Mouse (Mus musculus) adrenal gland (tissue): ENCODE data around the gene Rasgrp1.

Experiments used
- intact Hi-C: fragments of 180-260 bp; cut with DNase I; formaldehyde crosslinking; loops from one replicate; pipeline ENCODE4 v1.15.1; 2025

Rasgrp1 gene

DNA sequence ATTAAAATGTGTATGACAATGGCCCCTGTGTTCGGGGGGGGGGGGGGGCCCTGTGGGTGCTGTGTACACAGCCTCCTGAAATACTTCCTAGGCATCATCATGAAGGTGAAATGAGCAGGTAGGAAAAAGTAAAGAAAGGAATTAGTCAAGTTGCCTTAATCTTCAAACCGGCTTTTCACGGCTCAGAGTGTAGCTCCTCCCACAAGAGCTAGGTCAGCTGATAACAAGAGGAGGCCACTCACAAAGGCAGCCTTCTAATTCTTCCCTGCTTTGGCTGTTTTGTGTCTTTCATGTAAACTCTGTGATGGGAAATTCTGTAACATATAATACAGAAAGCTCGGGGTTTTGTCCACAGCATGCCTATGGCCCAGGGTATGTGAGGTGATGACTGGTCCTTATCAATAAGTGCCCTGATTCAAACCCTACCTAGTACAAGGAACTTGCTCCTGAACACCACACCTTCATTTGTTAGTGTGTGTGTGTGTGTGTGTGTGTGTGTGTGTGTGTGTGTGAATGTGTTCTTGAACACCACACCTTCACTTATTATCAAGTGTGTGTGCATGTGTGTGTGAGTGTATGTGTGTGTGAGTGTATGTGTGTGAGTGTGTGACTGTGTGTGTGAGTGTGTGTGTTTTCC lies 7.1 kb downstream of the Rasgrp1 start:
- intact Hi-C loops, result no loop called here

DNA sequence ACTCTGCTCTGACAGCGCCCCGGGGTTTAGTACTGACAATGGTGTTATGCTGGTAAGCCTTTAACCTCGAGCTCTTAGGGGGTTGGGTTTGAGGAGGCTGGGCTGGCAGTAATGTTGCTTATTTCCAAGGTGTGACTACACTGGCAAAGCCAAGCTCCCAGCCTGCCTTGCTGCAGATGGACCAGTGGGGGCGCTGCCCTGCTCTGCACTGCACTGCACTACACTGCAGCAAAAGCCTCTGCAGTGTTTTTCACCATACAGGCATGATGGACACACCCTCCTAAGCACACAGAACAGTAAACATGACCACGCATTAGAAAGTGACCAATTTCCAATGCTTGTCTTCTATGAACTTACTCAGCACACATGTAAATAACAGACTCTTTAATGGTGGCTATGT lies 11.2 kb downstream of the Rasgrp1 start:
- intact Hi-C loops, result no loop called here

DNA sequence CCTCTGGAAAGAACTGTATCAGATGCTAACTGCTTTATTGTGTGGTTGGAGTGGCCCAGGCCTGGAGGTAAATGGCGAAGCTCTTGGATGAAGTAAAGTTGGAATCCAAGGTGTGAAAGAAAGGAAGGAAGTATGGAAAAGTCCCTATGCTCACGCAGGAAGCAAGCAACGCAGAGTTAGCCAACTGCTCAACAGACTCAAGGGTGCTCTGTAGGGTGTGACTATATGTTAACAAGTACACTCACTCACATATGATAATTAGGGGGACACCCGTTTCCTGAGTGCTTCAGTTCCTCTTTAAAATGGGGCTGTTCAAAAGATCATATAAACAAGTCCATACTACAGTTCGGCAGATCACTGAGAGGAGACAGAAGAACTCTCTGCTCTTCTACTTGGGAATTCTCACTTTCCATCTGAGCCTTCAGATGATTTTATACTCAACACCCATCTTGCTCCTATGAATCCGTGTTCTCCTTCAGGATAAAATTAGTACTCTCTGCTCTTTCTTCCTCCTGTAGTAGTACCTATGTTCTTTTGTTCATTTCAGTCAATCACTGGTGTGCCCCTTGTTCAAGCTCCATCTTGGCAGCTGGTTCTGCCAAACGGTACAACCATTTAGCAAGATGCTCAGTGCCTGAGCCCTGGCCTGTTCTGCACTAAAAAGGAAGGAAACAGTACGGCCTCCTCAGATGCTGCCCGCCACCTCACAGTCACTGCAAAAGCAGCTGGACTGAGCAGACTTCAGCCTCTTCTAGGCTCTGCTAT lies 14.1 kb downstream of the Rasgrp1 start:
- intact Hi-C loops, result no loop called here

DNA sequence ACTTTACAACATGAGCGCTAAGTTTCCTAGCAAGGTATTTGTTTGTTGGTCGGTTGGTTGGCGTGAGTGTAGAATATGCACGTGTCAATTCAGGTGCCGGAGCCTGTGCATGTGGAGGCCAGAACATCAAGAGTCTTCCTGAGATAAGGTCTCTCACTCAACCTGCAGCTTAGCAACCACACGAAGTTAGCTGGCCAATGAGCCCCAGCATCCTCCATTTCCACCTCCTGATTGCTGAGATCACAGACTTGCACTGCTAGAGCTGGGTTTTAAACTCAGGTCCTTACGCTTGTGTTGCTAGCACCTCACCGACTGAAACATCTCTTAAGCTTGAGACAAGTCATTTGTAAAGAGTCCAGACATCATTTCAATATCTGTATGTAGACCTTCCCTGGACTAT lies 20.4 kb downstream of the Rasgrp1 start:
- intact Hi-C loops, result no loop called here

DNA sequence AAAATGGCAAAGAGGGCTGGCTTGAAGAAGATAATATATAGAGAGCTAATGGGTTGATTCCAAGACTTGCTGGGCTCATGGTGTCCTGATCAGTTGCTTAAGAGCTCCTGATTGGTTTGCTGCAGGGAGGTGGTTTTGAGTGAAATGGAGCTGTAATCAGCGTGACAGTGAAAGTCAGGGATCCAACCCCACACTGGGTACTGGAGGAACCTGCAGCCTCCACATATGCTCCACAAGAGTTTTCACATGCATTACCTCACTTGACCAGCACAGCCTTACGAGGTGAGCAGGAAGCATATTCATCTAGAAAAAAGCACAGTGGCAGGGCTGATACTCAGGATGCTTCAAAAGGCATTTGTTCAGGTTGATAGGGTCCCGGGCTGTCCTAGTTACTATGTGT lies 21.6 kb downstream of the Rasgrp1 start:
- intact Hi-C loops, result no loop called here

DNA sequence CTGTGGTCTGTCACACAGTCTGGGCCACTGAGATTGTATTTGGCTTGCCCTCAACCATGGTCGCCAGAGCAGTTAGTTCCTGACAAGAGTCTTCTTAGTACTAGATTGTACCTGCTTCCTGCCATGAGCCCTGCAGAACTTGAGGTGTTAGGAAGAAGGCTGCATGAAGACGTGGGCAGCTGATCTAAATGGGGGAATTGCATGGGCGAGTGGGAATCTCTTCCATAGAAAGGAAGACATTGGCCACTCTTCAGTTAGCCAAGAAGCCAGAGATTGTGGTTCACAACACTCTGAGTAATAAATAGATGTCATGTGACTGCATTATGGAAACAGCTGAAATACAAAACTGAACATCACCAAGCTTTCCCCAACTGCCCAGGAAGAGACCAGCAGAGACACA lies 23.8 kb downstream of the Rasgrp1 start:
- intact Hi-C loops, result no loop called here

DNA sequence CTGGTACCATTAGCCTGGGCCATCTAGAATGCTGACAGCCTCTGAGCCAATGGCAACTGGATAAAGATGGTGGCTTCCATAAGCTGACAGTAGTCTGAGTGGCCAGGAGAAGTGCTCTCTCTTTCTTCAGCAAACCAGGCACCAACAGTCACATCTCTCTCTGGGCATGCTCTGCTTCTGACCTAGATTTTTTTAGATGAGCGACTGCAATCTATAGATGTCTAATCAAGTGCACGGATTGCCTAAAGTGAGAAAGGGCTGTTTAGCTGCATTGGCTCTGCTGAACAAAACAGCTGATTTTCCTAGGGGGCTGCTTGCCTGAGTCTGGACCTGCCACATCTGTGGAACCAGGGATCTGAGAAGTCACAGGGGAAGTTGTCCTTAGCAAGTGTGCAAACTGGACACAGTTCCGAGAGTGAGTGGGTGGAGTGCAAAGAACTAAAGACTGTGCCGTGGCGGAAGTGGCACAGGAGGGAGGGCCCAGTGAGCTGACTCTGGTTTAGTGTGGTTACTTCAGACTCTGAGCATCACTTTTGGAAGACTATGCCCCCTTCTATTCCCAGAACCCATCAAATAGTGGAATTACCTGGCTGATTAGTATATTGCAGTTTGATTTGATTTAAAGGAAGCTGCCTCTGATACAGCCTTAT lies 29.1 kb downstream of the Rasgrp1 start:
- intact Hi-C loops, result no loop called here

DNA sequence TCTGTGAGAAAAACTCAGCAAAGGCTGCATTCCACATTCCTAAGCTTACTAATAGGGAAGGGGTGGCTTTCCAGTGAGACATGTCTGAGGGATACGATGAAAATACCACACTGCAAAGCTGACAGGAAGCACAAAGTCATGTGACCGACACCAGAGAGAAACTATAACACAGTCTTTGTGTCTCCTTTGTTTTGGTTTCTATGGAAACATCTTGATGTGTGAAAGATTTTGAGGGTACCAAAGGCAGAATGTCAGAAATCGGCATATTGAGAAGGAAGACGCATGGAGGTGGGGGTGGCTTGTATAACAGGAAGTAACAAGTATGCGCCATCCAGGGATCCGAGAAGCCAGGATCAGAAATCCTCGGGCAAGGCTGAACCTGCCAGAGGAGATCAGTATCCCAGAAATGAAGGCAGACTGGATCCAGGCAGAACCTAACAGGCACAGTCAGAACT lies 30.3 kb downstream of the Rasgrp1 start:
- intact Hi-C loops, result no loop called here

DNA sequence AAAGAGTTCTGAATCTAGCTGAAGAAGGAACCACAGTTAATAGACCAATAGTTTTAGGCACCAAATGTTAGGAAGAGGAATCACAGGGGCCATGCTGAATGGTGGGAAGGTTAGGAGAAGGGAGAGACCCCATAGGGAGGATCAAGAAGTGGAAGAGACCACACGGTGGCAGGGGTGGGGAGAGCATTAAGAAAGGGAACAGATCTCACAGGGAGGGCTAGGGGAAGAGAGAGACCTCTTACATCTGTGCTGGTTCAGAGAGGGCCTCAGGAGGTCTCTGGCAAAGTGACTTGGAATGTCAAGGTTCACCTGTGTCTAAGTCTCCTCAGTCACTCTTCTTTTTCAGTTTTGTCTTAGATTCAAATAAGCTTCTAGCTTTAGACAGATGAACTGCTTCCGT lies 30.8 kb downstream of the Rasgrp1 start:
- intact Hi-C loops, result no loop called here

DNA sequence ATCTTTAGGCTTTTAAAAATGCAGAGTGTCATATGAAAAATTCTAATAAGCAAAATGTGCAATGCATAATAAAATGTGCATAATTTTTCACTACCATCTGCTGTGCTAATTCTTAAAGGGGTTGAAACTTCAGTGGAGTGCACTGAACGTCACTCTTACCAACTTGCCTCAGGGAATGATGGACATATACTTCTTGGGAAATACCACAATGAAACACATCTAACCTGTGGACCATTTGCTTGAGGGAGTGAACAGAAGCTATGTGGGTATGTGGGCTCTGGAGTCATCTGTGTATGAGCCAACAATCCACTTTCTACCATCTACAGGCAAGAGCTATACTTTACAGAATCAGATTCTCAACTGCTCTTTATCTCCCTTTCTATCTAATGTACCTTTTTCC lies 31.5 kb downstream of the Rasgrp1 start:
- intact Hi-C loops, result no loop called here

DNA sequence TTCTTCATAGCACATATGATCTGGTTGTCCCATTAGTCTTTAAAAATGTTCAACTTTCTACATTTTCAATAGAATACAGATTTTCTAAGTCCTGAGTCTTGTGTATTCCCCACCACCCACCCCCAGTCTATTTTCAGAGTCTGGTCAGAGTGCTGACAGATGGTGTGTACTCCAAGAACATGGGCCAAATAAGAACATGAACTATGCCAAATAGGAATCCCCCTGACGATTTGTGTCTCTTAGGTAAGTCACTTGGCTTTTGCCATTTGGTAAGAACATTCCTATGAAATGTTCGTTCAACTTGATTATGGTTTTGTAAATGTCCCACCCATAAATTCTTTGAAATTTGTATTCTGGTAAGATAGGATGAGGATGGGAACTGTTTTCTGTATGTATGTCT lies 33.8 kb downstream of the Rasgrp1 start:
- intact Hi-C loops, result no loop called here

DNA sequence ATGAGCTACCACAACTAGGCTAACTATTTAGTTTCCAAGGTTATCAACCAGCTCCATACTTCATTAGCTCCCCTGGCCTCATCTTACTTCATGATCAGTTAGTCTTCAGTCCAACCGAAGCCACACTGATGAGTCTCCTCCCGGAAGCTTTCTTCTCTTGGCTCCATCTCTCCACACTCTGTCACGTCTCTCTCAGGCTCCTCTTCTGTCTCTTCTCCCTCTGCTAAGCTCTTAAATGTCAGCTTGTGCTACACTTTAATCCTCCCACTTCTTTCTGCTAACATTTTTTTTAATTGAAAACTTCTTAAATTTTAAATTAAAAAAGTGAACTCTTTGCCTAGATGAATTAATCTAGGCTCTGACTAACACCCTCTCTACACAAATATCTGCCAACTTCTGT lies 34.8 kb downstream of the Rasgrp1 start:
- intact Hi-C loops, result no loop called here

DNA sequence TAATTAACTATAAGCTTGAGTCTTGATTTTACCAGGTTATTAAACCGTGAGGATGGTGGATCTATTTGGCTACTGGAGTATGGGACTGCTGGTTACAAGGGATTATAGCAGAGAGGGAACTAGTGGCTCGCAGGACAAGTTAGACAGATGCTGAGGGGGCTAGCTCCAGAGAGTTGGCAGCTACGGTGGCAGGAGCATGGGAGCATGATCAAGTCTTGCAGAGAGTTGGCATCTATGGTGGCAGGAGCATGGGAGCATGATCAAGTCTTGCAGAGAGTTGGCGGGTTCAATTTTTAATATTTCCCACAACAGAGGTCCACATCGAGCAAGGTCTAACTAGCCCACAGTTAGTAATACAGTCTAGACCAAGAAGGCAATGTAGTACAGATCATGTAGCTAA lies 37.9 kb downstream of the Rasgrp1 start:
- intact Hi-C loops, result no loop called here

DNA sequence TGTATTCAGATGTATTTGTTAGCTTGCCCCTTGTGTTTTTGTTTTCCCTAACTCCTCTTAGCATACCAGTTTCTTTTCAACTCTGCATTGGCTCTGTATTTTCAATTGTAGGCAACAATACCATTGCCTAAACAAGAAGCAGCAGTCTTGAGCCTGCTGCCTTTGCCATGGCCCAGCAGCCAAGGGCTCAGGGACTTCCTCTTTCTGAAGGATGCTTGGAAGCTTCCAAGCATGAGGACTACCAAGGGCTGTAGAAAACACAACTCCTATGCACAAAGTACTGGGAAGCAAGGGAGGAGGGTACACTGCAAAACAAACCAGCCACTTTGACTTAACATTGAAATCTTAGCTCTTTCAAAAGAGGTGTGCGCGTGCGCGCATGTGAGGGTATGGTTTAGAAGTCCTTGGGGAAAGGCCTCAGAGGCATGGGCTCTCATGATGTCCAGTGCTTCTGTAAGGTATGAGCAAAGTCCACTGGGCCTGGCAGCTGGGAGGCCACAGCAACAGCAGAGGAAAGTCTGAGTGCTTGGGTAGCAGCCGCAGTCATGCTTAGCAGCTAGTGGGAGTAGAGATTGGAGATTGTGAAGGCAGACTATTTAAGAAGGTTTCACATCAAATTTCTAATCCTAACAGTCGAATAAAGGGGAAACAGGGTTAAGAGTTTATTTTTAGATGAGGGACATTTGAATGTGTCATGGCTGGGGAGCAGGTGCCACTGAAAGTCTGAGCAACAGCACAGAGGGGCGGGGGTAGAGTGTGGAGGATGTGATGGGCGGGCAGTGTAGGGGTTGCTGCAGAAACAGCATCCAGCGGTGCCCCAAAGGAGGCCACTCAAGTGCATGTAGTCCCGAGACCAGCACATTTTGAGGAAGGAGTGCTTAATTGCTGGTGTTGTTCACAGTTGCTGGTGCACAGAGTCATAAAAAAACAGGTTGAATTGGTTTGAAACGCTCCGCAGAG lies 39.1 kb downstream of the Rasgrp1 start:
- intact Hi-C loops, result no loop called here

DNA sequence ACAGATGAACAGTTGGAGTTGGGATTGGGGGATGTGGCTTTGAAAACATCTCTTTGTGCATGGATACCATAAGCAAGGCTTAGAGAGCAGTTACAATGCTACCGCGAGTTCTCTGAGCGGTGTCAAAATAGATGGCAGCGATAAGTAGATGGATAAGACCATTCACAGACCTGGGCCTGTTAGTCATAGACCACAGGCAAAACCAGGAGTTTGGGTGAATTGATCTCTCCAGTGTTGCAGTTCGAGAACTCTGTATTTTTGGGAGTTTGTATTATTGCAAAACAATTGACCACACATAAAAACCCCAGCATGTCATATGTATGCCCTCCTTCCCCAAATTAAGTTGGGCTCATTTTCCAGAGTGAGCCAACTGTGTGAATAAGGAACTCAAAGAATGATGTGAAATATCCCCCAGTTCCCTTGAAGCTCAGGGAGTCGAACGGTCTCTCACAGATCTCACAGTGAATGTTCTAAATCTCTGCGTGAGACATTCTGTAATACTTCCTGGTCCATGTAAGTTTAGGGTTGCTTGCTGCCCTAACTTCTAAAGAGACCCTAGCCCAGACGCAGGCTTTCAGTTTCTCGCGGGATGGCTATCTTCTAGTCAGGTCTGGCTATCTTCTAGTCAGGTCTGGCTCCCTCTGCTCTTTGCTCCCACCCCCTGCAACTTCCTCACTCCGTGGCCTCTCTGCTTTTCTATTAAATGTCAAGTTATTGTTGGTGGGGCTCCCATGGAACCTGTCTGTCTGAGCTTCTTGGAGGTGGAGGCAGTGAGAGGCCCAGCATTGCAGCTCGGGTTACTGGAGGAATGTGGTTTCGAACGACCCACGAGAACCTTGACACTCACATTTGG lies 43.0 kb downstream of the Rasgrp1 start:
- intact Hi-C loops, result no loop called here

DNA sequence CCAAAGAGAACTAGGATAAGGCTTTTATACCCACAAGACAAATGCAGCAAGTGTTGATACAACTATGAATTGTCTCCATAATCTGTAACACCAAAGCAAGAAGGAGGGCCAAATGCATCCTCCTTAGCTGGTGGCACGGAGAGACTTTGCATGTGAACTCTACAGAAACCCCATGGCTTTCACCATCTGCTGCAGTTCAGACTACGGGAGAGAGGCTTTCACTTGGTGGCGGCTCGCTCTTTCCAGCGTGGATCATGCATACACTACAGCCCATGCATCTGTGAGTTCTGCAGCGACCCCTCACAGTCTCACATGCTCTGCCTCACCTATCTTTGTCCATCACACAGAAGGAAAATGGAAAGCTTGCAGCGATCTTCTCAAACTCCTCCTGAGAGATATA lies 54.5 kb downstream of the Rasgrp1 start:
- intact Hi-C loops, result no loop called here

DNA sequence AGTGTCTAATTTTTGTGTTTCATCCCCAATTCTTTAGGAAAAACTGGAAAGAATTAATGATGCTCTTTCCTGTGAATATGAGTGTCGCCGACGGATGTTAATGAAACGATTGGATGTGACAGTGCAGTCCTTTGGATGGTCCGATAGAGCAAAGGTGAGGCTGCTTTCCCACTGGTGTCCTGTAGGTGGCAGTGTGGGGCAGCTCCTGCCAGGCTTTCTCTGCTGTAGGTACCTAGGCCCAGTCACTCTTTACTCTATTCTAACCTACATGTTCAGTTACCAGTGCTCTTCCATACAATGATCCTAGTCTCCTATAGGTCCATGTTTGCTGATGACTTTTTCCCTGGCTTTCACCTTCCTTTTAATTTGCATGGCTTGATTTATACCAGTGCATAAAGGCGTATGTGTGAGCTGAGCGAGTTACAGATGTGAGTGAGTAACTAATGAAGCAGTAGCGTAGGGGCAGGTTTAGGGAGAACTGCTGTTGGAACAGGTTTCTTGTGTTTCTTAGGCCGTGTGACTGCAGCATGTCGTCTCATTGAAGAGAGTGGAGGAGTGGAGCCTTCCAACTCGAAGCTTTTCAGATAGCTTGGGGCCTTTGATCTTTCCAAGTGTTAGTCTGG lies 78.9 kb downstream of the Rasgrp1 start:
- intact Hi-C loops, result loop anchor here (5.0 kb wide), 1 partner anchor 178 kb away; no protein-coding TSS in a partner anchor

DNA sequence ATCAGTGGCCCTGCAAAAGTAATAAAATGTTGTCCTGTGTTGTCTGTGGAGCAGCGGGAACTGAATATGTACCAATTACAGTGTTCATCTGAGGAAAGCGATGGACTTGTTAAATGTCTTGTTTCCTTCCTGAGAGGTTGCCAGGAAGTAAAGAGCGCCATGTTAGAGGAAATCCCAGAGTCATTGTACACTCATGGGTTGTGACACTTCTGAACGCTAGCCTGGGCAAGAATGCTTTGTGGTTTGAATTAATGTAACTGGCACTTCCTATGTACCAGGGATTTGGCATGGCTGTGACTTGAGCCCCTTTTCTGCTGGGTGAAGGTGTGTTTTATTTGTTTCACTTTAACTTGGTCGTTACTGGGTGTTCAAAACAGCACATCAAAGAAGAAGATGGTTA lies 80.6 kb downstream of the Rasgrp1 start:
- intact Hi-C loops, result loop anchor here (5.0 kb wide), 1 partner anchor 180 kb away; no protein-coding TSS in a partner anchor

DNA sequence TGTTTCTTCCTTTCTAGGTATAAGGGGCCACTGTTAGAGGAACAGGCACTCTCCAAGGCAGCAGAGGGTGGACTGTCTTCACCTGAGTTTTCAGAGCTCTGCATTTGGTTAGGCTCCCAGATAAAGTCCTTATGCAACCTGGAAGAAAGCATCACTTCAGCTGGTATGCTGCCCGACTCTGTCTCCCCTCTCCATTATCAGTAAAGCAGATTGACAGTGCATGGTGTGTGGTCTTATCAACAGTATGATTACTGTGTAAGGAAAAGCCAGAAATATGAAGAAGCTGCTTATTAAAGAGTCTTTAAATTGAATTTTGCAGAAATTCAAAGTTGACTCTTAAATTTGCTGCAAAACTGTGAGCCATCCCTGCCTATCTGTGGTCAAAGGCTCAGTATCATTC lies 85.2 kb downstream of the Rasgrp1 start:
- intact Hi-C loops, result no loop called here

DNA sequence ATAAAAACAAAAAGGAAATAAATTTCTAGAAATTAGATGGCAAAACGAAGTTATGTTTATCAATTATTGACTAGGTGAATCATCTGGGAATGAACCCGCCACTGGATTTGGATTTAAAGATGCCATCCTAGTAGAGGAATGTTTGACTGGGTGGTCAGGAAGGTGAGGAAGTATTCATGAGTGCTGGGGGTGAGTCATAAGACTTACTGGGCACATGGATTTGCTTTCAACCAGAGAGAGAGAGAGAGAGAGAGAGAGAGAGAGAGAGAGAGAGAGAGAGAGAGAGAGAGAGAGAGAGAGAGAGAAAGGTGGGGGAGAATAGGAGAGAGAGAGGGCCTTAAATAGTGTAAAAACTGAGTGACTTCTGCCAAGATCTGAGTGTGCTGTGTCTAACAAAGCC lies 87.4 kb downstream of the Rasgrp1 start:
- intact Hi-C loops, result no loop called here
